Mouse (Mus musculus) ovary, postnatal 36 days (tissue): ENCODE measurements around the gene Metap2.

Experiments
- DNase-seq: peaks from one replicate; pipeline ENCODE4 v3.0.0; 2022; ENCODE audit warnings: low spot score, mixed read lengths

Metap2 gene

GRCm38 (mm10) chr10:93909811-93910446, 13.0 kb upstream of the Metap2 start:
- no peak for DNase-seq

DNA sequence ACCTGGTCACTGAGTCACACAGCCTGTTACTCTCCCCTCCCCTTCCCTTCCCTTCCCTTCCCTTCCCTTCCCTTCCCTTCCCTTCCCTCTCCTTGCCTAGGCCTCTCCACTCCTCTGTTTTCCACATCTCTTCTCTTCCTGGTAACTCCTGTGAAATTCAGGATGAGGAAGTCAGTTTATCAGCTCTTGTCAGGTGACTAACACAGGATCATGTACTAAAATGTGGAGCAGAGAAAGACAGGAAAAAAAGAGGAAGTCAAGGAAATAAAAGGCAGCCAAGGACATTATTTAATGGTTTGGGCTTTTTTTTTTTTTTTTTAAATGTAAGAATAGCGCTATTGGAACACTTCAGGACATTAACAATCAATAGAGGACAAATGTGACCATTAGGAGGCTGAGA, 12.1 kb upstream of the Metap2 start:
- no peak for DNase-seq

- no peak for DNase-seq
Observed at GRCm38 (mm10) chr10:93908540-93908939, 11.6 kb upstream of the Metap2 start.

DNA sequence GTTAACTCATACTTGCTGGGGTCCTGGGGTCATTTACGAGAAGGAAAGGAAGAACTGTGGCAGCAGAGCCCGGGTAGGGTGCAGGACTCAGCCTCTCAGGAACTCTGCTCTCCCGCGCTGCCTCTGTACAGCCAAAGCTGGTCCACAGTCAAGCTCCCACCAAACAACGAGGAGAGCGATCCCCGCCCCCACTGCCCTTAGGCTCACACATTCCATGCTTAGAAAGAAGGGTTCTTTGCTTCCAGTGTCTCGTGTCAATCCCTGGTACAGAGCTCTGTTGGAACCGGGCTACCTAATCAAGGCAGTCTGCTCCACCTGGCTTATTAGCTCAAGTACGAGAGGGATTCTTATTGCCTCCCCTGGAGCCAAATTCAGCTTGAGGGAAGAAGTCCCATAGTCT, 10.5 kb upstream of the Metap2 start:
- DNase-seq, result no peak

DNA sequence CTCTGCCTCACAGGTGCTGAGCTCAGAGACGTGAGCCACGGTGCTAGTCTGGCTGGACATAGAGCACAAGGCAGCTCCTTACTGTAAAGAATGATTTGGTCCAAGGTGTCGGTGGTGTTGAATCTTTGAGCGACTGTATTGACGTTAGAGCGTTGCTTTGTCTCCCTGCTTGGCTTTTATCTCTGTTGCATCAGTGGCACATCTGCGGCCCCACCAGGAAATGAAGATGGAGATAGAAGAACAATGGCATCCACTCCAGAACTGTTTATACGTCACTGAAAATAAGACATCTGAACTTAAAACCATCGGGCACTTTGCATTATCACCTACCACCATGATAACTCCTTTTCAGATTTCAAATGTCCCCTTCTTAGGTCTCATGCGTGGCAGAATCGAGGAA, 3.0 kb upstream of the Metap2 start:
- no peak for DNase-seq

DNA sequence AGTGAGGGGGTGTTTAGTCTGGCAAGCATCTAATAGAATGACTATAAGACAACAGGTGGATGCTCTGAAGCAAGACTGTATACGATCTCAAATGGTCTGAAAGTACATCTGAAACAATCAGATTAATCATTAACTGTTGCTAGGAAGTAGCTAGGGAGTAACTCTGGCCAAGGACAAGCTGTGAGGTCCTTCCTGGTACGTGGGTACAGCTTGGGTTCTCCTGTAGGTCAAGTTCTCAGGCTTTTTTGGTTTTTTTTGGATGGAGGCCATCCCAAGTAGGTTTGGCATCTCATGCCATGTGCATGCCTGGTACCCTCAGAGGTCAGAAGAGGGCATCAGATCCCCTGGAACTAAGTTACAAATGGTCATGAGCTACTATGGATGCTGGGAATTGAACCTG, 2.4 kb upstream of the Metap2 start:
- no peak for DNase-seq

DNA sequence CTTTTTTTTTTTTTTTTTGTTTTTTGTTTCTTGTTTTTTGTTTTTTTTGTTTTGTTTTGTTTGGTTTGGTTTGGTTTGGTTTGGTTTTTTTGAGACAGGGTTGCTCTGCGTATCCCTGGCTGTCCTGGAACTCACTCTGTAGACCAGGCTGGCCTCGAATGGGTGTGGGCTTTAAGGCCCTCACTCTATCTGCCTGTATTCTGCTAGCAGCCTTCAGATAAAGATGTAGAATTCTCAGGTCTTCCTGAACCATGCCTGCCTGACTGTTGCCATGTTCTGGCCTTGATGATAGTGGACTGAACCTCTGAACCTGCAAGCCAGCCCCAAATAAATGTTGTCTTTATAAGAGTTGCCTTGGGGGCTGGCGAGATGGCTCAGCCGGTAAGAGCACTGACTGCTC, 4.3 kb downstream of the Metap2 start:
- DNase-seq, result no peak

GRCm38 (mm10) chr10:93891031-93891430, 5.9 kb downstream of the Metap2 start:
- DNase-seq, result no peak

- DNase-seq, result no peak
Observed at GRCm38 (mm10) chr10:93890565-93890964, 6.3 kb downstream of the Metap2 start.

- no peak for DNase-seq
Observed at GRCm38 (mm10) chr10:93889976-93890375, 6.9 kb downstream of the Metap2 start.

GRCm38 (mm10) chr10:93889579-93889950, 7.3 kb downstream of the Metap2 start:
- peak; percentile 89 for DNase-seq

GRCm38 (mm10) chr10:93888935-93889578, 7.8 kb downstream of the Metap2 start:
- no peak for DNase-seq

DNA sequence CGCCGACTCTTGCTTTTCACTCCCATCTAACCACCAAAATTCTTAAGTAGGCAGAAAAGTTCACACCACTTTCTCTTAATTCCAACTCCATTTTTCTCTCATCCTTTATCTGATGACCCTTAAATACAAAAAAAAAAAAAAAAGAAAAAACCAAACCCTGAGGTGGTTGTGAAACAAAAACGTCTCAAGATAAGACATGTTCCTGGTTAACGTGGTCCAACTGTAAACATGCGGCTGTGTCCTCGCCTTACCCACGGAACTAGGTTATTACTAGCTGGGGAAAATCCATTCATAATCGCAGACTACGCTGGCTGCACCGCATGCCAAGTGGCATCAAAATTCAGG, 8.3 kb downstream of the Metap2 start:
- no peak for DNase-seq

DNA sequence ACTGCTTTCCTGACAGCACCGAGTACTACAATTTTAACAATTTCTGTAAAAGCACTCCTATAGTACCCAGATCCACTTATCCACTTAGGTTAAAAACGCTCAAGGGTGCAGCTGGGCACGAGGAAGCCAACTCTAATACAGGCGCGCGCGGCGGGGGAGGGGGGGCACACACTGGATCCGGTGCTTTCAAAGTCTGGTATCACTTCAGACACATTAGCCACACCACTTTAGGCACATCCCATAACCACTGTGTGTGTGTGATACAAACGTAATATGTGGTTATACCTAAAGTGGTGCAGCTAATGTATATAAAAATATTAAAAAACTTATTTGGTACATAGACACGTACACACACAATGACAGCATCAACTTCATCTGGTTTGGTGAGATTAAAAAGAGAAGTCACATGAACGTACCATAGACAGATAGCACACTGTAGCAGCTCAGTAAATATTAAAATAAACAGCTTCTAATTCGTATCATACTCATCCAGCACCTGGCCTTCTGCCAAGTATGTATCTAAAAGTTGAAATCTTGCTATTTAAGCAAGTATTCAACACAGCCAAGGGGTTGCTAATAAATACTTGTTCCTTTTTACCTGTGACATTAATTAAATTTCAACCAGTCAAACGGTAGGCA, 10.9 kb downstream of the Metap2 start:
- no peak for DNase-seq

- DNase-seq, result no peak
Observed at GRCm38 (mm10) chr10:93882738-93883364, 14.0 kb downstream of the Metap2 start.

DNA sequence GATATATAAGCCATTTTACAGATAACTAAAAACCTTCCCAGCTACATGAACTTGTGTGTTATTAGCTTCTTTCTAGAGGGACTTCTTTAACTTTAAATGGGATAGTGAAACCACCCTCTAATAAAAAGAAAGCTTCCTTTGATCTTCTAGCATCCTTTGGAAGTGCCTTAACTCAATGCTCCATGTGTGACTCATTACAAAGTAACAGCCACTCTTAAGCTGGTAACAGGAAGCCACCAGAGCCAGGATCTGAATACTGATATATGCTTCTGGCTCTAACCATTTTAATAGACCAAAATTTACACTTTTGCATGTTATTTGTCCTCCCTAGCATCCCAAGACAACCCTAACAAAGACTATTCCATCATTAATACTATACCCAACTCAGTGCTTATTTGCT, 15.0 kb downstream of the Metap2 start:
- no peak for DNase-seq

DNA sequence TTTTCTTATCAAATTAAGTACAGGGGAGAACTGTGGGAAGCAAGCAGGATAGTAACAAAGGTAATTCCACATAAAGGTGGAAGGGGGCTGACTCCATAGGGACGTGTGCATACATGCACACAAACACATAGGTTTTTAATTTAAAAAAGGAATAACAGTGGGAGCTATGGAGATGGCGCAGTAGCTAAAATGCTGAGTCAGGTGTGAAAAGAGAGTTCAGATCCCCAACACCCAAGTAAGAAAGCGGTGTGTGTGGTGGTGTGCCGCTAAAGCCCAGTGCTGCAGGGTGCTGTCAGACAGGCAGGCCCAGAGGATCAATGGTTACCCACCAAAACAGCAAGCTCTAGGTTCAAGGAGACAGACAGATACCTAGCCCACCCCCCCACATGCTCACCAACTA, 18.2 kb downstream of the Metap2 start:
- DNase-seq, result no peak

- no peak for DNase-seq
Observed at GRCm38 (mm10) chr10:93876772-93877171, 20.1 kb downstream of the Metap2 start.

DNA sequence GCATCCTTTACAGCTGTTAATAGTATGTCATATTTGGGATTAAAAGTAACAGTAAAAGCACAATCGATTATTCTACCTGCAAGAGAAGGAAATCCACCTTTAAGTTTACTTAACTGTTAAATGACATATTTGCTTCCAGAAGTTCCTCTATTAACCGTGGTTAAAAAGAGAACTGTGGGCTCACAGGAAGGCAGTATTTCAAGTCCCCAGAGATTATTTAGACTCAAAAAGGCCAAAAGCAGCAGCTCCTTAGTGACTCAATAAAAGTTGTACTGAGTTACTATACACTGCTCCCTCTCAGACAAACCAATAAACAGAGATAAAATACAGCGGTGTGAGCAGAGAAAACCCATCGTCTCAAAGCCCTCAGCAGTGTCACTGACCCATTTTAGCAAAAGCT, 28.0 kb downstream of the Metap2 start:
- DNase-seq, result no peak

DNA sequence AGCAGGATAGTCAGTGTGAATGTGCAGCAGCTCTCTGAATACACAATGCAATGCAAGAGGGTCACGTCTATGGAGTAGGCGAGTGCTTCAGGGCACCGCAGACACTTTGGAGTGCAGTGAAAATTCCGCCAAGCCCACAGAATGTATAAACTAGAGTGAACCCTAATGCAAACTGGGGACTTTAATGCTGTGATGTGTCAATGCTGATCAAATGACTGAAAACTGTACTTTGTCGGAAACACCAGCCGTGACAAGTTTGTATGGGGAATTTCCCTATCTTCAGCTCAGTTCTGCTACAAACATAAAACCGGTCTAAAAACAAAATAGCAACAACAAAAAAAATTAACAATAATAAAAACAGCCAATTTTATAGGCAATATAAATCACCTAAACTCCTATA, 28.5 kb downstream of the Metap2 start:
- no peak for DNase-seq

GRCm38 (mm10) chr10:93856095-93856494, 40.8 kb downstream of the Metap2 start:
- no peak for DNase-seq

GRCm38 (mm10) chr10:93855126-93855525, 41.8 kb downstream of the Metap2 start:
- DNase-seq, result no peak

- DNase-seq, result no peak
Observed at GRCm38 (mm10) chr10:93846706-93847105, 50.2 kb downstream of the Metap2 start.
